Mouse (Mus musculus) kidney, postnatal 36 days (tissue): ENCODE measurements around the gene Ldlrap1.
A peak's percentile ranks its signal among the peaks of the same experiment; 100 is the strongest.

Source experiments
- DNase-seq, 2 experiments: peaks; one replicate each; pipeline ENCODE4 v3.0.0; 2021 to 2022; ENCODE audit warnings: mixed read lengths in 2 of 2

The Ldlrap1 gene

DNA sequence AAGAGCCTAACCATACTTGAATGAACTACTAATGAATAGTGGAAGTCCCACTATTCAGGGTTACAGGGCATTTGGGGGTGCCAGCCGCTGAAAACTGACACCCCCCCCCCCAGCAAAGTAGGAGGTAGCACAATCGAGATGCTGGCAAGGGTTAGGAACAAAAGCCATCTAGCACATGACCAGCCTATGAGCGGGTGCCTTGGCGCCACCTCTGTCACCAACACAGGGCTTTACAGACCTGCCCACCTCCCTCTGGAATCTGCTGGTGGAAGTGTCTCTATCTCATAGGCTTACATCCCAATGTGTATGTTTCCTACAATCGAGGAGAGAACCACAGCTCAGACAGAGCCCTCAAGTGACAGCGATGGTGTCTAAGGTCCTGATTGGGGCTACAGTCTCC is 17.0 kb downstream of the Ldlrap1 start:
- no peak for DNase-seq

DNA sequence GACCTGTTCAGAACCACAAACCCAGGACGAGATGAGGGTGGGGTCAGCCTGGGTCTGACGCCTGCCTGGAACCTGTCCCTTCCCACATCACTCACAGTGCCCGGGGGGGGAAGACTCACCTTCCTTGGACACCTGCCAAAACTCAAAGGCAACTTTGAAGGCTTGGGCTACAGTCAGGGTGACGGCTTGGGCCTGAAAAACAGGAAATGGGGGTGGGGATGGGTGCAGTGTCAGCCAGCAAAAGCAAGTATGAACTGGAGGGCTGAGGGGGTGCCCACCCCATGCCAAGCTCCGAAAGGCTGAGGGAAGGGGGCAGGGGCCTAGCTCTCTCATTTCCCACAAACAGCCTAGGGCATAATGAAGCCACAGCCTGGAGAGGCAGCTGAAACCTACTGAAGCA is 17.6 kb downstream of the Ldlrap1 start:
- no peak for DNase-seq

DNA sequence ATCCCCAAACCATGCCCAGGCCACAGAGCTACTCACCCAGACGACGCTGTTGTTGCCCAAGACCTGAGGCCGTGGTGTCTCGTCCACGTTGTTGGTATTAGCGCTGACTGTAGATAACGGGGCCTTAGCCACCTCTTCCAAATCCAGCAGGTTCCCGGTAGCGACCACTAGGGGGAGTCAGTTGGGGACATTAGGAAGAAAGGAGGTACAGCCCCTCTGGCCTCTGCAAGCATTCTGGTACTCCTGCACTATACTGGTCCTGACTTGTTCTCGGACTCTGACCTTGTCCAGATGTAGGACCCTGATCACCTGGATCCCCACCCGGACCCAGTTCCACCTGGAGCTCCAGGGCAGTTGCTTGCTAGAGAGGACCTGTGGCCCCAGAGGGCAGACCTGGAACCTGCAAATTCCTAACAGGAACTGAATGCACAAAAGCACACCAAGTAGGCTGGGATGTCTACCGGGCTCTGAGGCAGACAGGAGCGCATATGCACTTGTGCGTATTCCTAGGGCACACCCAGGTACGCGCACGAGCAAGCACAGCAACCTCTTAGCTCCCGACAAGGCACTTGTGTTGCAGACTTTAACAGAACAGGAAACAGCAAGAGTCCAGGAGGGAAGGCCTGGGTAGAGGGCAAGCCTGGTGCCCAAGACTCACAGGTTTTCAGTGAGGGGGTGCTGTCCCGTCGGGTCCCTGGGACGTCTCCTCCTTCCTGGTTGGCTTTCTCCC is 18.4 kb downstream of the Ldlrap1 start:
- DNase-seq, result peak in 1 of 2 experiments; percentile 55

DNA sequence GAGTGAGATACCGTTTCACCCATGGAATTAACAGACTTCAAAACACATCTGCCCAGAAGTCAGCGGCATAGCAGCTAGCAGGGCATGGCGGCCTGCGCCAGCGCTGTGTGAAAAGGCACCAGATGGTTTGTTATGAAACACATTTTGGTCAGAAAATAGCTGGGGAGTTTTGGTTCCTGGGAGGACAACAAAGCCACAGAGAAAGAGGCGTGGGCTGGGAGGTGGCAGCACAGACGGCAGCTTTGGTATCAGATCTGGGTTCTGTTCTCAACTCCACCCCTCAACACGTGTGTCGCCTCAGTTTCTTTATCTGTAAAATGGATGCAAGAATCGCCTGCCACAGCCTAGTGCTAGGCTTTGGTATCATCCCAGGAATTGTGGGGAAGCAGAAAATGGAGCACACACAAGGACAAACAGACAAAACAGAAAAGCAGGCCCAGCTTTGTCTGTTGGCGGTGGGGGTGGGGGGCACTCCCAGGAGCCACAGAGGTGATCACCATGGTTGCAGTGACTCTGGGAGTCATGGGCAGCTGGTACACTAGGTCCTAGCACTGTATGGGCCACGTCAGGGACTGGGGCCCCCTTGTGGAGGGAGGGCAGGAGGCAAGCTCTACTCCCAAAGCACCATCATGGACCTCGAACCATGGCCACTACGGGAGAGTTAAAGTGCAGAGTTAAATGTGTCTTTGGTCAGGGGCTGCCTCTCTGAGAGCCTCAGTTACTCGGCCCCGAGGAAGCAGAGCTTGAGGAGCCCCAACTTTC is 21.7 kb downstream of the Ldlrap1 start:
- peak in 1 of 2 experiments; percentile 55 for DNase-seq

DNA sequence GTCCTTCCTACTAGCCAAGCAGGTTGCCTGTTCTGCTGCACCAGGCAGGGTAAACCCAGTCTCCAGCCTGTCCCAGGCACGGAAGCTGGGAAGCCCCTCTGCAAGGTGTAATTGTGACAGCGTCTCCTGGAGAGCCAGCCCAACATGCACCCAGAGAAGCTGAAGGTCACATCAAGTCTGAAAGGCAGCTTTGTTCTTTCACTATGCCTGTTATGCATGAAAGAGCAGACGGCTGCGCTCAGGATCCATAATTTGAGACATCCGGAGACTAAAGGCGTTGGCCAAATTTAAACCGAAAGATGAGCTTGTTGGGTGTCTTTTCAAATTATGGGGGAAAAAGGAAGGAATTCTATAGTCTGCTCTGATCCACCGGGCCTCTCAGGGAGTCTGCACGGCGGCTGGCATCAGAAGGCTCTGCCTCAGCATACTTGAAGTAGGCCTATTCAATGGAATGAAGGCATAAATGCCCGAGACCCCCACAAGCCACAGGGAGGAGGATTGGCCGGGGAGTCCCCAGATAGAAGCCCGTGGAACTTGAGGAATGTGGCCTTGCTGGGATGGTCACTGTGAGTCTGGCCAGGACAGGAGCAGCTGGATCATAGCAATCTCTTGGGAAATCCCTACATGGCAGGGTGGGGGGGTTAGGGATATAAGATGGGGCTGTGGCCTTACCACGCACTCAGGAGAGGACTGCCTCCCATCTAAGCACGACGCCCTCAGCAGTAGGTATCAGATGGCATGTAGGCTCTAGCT is 23.8 kb downstream of the Ldlrap1 start:
- DNase-seq, result no peak

DNA sequence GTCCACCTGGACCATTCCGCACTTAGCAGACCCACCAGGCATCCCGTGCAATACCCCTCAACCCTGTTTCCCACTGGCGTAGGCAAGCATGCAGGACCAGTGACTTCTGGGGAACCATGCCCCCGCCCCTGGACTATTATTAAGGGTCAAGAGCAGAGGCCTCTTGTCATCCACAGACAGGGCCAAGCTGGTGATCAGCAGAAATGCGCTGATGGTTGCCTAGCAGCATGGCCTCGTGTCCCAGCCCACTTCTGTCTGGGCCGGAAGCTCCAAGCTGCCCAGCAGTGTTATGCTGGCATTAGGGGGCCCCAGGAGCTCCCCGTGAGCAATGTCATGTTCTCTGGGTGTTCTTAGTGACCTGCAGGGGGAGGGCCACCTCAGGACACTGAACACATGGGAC is 25.9 kb downstream of the Ldlrap1 start:
- DNase-seq, result peak in 1 of 2 experiments; percentile 44

DNA sequence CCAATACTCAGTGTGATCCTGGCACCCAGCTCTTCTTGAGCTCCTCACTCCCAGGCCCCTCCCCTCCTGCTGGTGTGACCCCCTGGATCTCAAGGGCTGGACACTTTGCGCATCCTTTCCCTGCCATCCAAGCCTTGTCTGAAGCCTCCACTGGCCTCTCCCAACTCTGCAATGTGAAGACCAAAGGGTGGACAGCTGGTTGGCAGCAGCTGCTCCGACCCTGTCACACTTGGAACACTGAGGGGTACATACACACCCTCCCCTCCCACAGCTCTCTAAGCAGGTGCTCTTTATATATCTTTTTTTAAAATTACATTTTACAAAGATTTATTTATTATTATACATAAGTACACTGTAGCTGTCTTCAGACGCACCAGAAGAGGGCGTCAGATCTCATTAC is 27.6 kb downstream of the Ldlrap1 start:
- DNase-seq, result no peak

DNA sequence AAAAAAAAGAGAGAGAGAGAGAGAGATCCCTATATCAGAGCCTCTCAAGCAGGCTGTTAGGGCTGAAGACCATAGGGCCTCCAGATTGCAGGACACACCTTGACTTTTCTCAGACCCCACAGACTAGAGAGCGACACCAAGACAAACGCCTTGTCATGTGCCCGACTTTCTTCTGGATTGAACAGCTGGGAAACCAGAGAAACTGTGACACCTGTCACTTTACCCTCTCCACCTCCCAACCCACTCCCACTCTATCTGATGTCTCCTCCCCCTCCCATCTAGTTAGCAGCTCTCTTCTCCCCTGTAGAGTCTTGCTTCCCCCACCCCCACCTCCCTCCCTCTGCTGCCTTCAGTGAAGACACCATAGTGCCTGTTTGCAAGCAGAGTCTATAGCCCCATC is 28.3 kb downstream of the Ldlrap1 start:
- DNase-seq, result no peak

DNA sequence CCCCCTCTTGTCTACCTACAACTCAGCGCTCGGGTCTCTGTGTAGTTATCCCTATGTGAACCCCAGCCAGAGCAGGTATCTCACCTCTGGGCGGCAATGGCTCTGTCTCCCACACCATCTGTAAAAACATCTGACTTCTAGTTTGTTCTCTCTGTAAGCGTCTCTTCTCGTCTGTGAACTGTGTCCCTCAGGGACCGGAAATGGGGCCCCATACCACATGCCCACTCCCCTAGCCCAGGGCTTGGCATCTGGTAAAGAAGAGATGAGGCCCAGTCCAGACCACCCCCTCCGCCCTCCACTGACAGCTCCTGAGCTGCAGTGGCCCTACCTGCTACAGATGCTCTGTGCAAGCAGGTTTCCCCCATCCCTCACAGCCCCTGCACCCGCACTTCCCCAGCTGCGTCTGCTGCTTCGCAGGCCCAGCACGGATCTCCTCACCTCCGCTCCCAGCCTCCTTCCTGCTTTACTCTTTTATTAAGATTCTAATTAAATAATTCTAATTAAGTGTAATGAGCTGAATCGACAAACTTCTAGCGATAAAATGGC is 30.4 kb downstream of the Ldlrap1 start:
- no peak for DNase-seq

DNA sequence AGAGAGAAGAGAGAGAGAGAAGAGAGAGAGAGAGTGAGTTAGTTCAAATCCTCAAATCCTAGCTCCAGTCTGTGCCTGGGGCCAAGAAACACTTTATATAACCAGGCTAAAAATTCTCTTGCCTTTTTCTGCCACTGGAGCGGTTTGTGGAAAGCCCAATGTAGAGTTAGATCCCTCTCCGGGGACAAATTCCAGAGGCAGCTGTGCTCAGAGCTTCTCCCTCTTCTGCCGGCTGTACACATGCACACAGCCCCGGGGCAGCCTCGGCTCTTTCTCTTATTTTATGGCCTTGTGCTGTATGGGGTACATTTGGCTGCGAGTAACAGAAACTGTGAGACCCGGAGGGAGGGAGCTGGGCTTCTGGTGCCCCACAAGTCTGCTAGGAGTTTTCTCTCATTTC is 31.7 kb downstream of the Ldlrap1 start:
- DNase-seq, result no peak

DNA sequence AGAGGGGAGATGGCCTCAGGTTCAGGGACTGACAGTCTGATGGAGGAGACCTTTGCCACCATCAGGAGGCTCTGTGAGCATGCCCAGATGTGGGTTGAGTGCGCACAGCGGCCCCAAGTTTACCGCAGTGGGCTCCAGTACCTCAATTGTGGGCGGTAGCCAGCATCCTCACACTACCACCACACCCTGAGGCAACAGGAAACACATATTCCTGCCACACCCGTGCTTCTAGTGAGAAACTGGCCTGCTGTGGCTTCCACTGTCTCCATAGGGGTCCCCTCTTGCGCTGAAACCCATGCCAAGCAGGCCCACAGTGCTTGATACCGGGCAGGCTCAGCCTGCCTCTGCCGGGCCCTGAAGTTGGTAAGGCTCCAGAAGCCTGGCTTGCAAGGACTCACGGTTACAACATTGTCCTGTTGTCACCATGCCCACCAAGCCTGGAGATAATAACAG is 33.2 kb downstream of the Ldlrap1 start:
- DNase-seq, result peak; percentile 33 to 49

DNA sequence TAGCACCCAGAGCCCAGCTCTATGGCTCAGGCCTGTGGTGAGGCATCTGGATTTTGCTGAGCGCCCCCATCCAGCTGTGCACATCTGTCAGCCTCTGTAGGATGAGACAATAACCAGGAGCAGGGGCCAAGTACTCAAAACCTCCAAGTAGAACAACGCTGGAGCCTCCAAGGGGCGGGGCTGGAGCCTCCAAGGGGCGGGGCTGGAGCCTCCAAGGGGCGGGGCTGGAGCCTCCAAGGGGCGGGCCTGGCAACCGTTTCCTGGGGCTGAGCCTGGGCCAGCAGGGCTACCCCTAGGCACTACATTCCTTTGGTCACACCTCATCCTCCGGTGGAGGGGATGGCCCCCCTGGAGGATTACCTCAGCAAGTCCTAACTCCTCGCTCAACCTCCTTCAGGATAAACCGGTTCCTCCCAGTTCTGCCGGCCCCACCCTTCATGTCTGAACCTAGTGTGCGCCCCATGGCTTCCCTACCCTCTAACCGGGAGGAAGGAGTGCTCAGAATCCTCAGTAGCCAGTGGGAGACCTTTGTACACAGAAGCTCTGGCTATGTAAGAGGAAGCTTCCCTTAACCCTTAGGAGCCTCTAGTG is 33.7 kb downstream of the Ldlrap1 start:
- peak; percentile 51 to 72 for DNase-seq

DNA sequence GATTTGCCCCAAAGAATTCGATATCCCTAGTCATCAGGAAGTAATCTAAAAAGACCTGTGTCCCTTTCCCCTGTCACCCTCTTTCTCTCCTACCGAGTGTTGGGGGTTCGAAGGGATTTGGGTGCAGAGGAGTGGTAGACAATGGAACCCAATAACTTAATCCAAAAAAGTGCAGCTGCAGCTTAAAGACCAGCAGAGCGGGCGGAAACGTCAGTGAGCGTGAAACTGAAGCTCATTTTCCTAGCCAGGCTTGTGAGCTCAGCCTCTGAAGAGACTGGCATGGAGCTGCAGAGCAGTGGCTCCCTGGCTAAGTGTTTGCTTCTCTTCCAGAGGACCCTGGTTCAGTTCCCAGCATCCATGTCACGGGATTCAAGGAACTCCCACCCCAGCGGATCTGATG is 34.5 kb downstream of the Ldlrap1 start:
- DNase-seq, result no peak

DNA sequence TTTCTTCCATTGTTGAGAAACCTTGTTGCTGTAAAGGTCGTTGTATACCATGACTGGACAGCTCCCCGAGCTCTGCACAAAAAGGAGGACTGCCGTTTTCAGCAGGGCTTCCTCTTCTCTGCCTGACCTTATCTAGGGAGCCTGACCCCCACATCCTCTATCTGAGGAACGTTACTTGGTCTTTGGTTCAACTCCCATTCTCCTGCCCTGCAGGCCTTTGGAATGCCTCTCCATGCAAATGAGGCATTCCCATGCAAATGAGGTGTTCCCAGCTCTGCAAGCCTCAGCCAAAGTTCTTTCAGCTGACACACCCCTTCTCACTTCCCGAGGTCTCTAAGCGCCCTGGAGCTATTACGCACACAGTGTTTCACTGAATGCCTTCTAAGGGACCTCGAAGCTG is 37.7 kb downstream of the Ldlrap1 start:
- DNase-seq, result peak; percentile 60 to 65

DNA sequence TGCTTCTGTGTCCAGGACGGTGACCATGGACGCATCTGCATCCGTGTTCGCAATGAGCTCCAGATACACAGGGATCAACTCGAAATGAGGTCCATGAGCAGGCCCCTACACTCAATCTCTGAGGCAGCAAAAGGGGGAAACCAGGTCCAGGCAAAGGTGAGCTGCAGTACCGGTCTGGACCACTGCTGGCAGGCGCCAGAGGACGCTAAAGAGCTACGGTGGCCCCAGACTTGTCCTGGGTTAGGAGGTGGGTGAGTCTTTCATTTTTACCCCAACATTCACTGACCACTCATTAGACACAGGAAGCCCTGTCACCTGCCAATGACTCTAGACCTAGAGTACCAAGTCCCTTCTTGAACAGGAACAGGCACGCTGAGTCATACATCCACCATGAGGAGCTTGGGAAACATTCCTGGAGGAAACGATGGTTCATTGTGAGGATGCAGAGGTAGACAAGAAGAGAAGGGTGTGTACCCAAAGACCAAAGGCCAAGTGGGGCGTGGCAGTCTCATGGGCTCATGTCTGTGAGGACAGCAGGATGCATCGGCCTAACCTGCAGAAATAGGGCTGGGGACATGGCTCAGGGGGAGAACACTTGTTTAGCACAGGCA is 42.0 kb downstream of the Ldlrap1 start:
- peak; percentile 41 to 50 for DNase-seq

DNA sequence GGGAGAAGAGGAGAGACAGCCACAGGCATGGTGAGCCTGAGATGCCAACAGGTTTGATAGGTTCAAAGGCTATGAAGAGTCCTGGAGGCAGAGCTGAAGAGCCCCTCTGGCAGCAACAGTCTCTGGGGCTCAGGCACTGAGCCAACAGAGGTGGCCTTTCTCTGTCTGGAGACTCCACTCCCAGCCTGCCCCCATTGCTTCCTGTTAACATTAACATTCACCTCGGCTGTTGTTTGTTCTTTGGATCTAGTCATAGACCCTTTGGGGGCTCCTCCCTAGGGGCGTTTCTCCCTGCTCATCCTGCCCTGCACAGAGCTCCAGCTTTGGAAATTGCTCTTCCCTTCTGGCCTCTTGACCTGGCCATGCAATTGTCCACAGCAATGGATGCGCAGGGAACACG is 42.9 kb downstream of the Ldlrap1 start:
- peak; percentile 24 to 25 for DNase-seq

DNA sequence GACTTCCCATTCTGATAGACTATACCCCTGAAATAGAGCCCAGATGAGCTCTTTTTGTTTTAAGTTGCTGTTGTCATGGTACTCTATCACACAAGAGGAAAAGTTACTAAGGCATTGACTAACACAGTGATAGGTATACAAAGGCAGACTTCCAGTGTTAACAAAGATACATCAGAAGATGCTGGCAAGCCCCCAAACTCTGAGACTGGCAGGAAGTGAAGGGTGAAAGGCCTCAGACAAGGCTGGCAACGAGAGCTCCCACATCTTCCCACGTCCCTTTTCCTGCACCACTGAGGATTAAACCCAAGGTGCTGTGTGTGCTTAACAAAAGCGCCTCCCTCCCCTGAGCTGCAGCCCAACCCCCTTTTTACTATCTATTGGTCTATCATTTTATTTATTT is 44.6 kb downstream of the Ldlrap1 start:
- peak in 1 of 2 experiments; percentile 34 for DNase-seq

DNA sequence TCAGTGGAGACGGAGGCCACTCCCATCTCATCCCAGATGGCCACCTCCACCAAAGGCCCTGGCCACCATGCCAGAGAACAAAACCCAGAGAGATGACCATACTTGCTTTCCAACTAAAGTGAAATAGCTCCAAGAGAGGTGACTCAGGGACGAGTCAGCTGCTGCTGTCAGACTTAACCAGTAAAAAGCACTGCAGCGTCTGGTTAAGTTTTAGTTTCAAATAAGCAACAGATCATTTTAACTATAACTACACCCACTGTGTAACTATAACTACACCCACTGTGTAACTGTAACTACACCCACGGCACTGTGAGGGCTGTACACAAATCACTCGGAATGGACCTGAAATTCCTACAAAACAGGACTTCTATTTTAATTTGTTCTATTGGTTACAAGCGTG is 46.7 kb downstream of the Ldlrap1 start:
- no peak for DNase-seq

DNA sequence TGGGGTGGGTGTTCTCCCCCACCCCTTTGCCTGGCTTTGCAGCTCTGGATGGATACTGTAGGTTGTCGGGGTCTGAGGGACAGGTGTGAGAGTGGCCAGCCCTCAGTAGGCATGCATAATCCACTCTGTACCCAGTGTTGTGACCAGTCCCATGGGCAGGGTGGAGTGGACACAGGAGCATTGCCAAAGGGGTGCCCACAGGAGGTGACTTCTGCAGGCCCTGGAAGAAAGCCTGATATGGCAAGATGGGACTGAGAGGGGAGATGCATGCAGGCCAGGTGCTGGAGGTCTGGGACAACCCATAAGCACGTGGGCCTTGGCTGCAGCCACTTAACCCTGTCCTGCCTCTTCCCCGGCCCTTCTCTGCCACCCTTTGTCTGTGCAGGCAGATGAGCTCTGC is 47.5 kb downstream of the Ldlrap1 start:
- no peak for DNase-seq

DNA sequence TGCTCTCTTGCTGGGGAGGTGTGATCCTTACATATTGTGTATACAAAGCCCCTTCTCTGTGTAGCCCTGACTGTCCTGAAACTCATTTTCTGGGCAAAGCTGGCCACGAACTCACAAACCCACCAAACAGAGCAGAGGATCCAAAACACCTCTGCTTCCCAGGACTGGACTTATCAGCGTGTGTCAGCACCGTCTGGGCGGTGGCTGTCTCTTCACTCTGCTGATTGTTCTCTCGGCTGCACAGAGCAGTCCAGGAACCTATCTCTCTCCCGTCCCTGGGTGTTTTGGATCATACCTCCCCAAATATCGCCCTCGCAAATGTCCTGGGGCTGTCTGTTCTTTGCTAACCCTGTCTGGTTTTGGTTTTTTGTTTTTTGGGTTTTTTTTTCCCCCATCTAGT is 48.3 kb downstream of the Ldlrap1 start:
- no peak for DNase-seq

DNA sequence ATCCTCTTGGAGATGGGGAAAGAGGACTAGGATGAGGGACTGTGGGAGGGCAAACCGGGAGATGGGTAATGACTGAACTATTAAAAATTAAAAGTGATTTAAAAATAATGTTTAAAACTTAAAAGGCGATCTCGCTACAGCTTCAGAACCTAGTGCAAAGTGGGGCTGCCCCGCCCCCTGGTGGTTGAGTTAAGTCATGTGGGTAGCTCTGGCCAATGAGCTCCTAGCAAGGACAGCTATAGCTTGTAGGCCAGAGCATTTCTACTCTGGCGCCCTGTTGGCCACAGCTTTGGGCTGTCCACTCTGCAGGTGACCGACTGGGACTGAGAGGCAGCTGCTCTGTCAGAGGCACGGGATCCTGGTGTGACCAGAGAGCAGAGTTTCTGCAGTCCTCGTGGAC is 53.9 kb downstream of the Ldlrap1 start:
- DNase-seq, result peak; percentile 85 to 93

DNA sequence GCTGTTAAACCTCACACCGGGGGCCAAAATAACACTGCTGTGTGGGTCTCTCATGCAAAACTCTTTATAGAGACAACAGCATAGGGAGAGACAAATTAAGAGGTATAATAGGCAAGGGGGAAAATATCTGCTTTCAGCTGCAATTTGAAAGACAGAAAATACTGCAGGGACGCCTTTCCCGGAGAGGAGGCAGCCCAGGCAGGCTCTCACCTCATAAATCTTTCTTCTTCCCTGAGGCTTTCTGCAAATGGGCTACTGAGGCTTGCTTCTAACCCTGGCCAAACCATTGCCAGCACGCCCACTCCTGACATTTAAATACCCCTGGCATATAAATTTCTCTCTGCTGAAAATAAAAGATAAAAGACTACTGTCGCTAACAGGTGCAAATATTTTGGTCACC is 62.5 kb downstream of the Ldlrap1 start:
- DNase-seq, result no peak
